Mouse (Mus musculus) ES-E14 (cell line): Measurements from ENCODE around the gene Opn5. TPM values are rescaled to one million over a fixed set of nuclear protein-coding genes. Genes with fewer than 3 reads are reported as not detected.

ENCODE experiments used
- DNase-seq: peaks from one replicate; pipeline ENCODE4 v3.0.0-alpha.2; 2013; ENCODE audit warnings: low read depth, low spot score
- H3K27ac ChIP-seq: 2 replicates; pipeline ENCODE4 v1.5.1; 2012; ENCODE audit warnings: low read depth, mild to moderate bottlenecking, low read length, moderate library complexity, mixed read lengths; ENCODE audit not compliant: poor library complexity, insufficient read depth, severe bottlenecking
- H3K36me3 ChIP-seq: 2 replicates; pipeline ENCODE4 v1.6.1; 2012; ENCODE audit warnings: mild to moderate bottlenecking, low read length, moderate library complexity, mixed read lengths; ENCODE audit not compliant: control insufficient read depth, poor library complexity, insufficient read depth, severe bottlenecking
- H3K4me1 ChIP-seq, 2 experiments: fragments of 150-350 bp in 1 of 2; sonication (generic) in 1 of 2; 2 replicates each; pipeline ENCODE4 v1.6.1; 2012; ENCODE audit warnings: low read length in 2 of 2, mild to moderate bottlenecking in 1 of 2, mixed read lengths in 1 of 2; ENCODE audit not compliant: control insufficient read depth in 2 of 2, insufficient read depth in 2 of 2, poor library complexity in 1 of 2
- H3K4me3 ChIP-seq, 2 experiments: fragments of 150-350 bp in 1 of 2; sonication (generic) in 1 of 2; 2 replicates each; pipeline ENCODE4 v1.5.1; 2012; ENCODE audit warnings: low read length in 2 of 2, low read depth in 1 of 2, mild to moderate bottlenecking in 1 of 2, mixed read lengths in 1 of 2; ENCODE audit not compliant: insufficient read depth in 1 of 2, poor library complexity in 1 of 2, severe bottlenecking in 1 of 2
- H3K9ac ChIP-seq: 2 replicates; pipeline ENCODE4 v1.6.1; 2012; ENCODE audit warnings: low read depth, mild to moderate bottlenecking, low read length, mixed read lengths; ENCODE audit not compliant: poor library complexity, insufficient read depth, severe bottlenecking
- H3K9me3 ChIP-seq: fragments of 150-350 bp; sonication (generic); 2 replicates; pipeline ENCODE4 v1.6.1; 2012; ENCODE audit warnings: low read depth, mild to moderate bottlenecking, low read length; ENCODE audit not compliant: control insufficient read depth, insufficient read depth
- CHD2 ChIP-seq: IDR thresholded peaks from 2 replicates; pipeline ENCODE4 v1.6.1; 2014; ENCODE audit warnings: mild to moderate bottlenecking, low read depth, low read length, inconsistent platforms
- HCFC1 ChIP-seq: IDR thresholded peaks from 2 replicates; pipeline ENCODE4 v1.6.1; 2012; ENCODE audit warnings: low read length, inconsistent platforms, borderline replicate concordance; ENCODE audit not compliant: insufficient read depth
- MAFK ChIP-seq: IDR thresholded peaks from 2 replicates; pipeline ENCODE4 v1.6.1; 2014; ENCODE audit warnings: mild to moderate bottlenecking, low read depth, low read length, inconsistent platforms; ENCODE audit not compliant: insufficient read depth
- ZC3H11A ChIP-seq: IDR thresholded peaks from 2 replicates; pipeline ENCODE4 v1.6.1; 2012; ENCODE audit warnings: low read depth, mild to moderate bottlenecking, inconsistent platforms, low read length, borderline replicate concordance
- ZNF384 ChIP-seq: IDR thresholded peaks from 2 replicates; pipeline ENCODE4 v1.6.1; 2012; ENCODE audit warnings: low read depth, low read length, inconsistent platforms
- in situ Hi-C, 2 experiments: fragments of 600-800 bp; cut with MboI; formaldehyde crosslinking; loops; one replicate each; pipeline ENCODE4 v1.15.1; 2025; ENCODE audit warnings: low sequenced_read_pairs in 2 of 2, inconsistent platforms in 1 of 2; ENCODE audit not compliant: unreplicated experiment in 2 of 2
- total RNA-seq: library from RNA; depleted of rRNA; stranded (reverse); fragments of 300-350 nt; gene quantifications from 2 replicates; pipeline ENCODE4 v1.2.3, GENCODE M21; 2012

Opn5 gene
- total RNA-seq, 1 experiment = not detected

DNA sequence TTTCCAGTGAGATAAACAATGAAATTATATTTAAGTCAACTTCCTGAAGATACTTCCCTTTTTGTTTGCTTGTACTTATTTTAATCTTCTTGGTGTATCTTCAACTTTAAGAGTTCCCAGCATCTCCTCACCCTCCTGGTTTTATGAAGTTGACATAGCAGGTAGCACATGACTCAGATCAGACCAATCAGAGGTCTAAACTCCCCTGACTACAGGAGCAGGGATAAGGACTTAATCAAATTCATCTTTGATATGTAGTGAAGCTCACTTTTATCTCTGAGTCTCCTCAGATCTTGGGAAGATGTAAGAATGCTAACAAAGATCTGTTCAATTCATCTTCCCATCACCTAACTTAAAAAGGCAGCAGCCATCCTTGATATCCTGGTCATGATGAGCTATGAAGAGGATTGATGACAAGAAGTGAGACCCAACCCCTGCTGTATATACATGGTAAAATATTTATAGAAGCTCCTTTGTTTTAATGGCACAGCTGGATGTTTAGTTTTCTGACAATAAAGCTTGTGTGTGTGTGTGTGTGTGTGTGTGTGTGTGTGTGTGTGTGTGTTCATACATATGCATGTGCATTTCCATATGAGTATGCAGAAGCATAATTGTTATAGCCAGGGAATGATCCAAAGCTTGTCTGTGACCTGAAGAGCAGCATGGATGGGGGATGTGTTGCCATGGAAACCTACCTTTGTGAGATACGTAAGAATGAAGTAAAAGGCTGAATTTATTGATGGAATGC, 28.7 kb downstream of the Opn5 start:
- TF ChIP-seq CHD2 (no peak), ZNF384 (no peak), HCFC1 (no peak), MAFK (no peak), ZC3H11A (no peak)
- no peak overlapping the region for H3K27ac ChIP-seq
- H3K9me3 ChIP-seq = no peaks in the 10 kb centered on the region
- no peak overlapping the region for H3K4me3 ChIP-seq
- DNase-seq = no peak
- in situ Hi-C loops = no loop called here
- H3K36me3 ChIP-seq = no peaks in the 10 kb centered on the region
- H3K9ac ChIP-seq = no peak overlapping the region
- no peaks in the 10 kb centered on the region for H3K4me1 ChIP-seq

DNA sequence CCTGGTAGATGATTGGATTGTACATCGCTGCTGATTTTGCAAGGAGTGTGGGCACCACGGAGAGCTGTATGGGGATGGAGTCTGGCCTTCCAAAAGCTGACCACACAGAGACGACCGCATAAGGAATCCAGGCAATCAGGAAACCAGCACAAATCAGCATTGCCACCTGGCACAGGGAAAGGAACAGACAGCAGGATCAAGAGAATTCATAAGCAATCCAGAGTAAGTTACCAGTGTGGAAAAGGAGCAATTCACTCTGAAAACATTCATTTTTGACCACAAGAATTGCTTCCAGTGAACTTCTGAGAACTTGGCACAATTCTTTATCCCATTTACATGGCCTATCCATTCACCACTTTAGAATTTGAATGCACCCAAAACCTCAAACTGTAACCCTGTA, 30.6 kb downstream of the Opn5 start:
- Histone ChIP-seq H3K4me1 (no peaks in the 10 kb centered on the region), H3K4me3 (no peak overlapping the region), H3K27ac (no peak overlapping the region), H3K36me3 (no peaks in the 10 kb centered on the region), H3K9ac (no peak overlapping the region), H3K9me3 (no peaks in the 10 kb centered on the region)
- TF ChIP-seq ZNF384 (no peak), MAFK (no peak), HCFC1 (no peak), CHD2 (no peak), ZC3H11A (no peak)
- no peak for DNase-seq
- in situ Hi-C loops = no loop called here

DNA sequence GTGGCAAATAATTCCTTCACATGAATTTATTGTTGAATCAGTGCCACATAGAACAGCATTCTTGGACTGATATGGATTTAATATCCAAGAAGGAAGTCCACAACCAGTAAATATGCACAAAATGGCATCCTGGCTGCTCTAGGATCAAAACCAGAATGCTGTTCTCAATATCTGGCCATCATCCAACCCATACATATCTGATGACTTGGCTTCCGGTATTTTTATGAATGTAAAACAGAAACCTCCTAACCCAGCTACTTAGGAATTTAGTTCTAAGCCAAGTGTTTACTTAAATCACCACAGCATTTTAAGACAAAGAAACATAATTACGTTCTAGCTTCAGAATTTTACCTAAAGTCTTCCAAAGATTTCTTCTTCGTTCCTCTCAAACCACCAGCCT, 31.0 kb downstream of the Opn5 start:
- Histone ChIP-seq H3K9ac (no peak overlapping the region), H3K4me3 (no peak overlapping the region), H3K4me1 (no peaks in the 10 kb centered on the region), H3K36me3 (no peaks in the 10 kb centered on the region), H3K27ac (no peak overlapping the region), H3K9me3 (no peaks in the 10 kb centered on the region)
- no peak for TF ChIP-seq ZC3H11A
- no peak for TF ChIP-seq HCFC1
- TF ChIP-seq MAFK = no peak
- in situ Hi-C loops = no loop called here
- no peak for DNase-seq

DNA sequence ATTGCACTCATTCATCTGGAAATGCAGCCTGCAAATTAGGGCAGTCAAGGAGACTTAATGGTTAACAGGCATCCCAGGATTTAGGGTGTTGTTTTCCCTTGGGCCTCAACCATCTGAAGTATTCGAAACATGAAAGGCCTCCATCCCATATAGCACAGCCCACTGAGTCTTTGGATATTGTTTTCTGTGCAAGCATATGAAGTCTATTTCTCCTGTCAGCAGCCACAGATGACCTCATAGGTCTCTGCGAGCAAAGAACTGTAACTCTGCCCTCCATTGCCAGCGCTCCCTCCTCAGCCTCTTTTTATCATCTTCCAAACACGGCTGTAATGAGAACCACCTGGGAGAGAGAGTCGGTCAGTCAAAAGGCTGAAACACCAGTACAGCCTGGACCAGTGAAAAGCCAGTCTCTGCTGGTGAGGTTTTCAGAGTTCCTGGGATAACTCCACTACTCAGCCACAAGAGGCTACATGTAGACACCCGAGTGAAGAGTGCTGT, 34.5 kb downstream of the Opn5 start:
- Histone ChIP-seq H3K9me3 (no peaks in the 10 kb centered on the region), H3K36me3 (no peaks in the 10 kb centered on the region), H3K27ac (no peak overlapping the region), H3K9ac (no peak overlapping the region), H3K4me1 (no peaks in the 10 kb centered on the region), H3K4me3 (no peak overlapping the region)
- no peak for TF ChIP-seq ZNF384
- TF ChIP-seq MAFK = no peak
- TF ChIP-seq CHD2 = no peak
- TF ChIP-seq ZC3H11A = no peak
- no peak for TF ChIP-seq HCFC1
- DNase-seq = no peak
- in situ Hi-C loops = no loop called here

DNA sequence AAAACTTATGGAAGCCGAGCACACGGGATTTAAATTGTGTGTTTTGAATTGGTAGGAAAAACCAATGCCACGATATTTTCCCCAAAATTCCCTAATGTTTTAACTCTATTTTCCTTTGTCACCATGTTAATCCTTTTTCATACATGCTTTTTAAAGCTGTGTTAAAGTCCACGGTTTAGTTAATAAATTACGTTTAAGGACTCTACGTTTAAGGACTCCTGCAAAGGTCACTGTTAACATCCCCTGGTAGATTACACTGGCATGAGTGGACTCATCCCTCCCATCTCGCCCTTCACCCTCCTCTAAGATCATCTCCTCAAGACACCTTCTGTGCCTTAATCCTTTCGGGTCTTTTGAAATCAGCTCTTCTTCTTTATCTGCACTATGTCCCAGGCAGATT, 37.4 kb downstream of the Opn5 start:
- Histone ChIP-seq H3K9me3 (no peaks in the 10 kb centered on the region), H3K36me3 (no peaks in the 10 kb centered on the region), H3K27ac (no peak overlapping the region), H3K9ac (no peak overlapping the region), H3K4me3 (no peak overlapping the region), H3K4me1 (no peaks in the 10 kb centered on the region)
- in situ Hi-C loops = no loop called here
- no peak for DNase-seq
- no peak for TF ChIP-seq ZC3H11A
- no peak for TF ChIP-seq HCFC1
- TF ChIP-seq CHD2 = no peak
- no peak for TF ChIP-seq ZNF384
- no peak for TF ChIP-seq MAFK
